Mouse (Mus musculus) right cerebral cortex, postnatal 25 days (tissue): ENCODE results near the gene Alpk1.

Experiments
- DNase-seq: peaks from one replicate; pipeline ENCODE4 v3.0.0; 2022

Alpk1 gene

GRCm38 (mm10) chr3:127691230-127691629 lies 89.1 kb downstream of the Alpk1 start:
- no peak for DNase-seq

GRCm38 (mm10) chr3:127679703-127680102 lies 100.6 kb downstream of the Alpk1 start:
- DNase-seq: no peak

GRCm38 (mm10) chr3:127661646-127662531 lies 118.4 kb downstream of the Alpk1 start:
- DNase-seq: no peak

GRCm38 (mm10) chr3:127660712-127661111 lies 119.6 kb downstream of the Alpk1 start:
- no peak for DNase-seq

- DNase-seq: no peak
These were observed 128.3 kb downstream of the Alpk1 start for GRCm38 (mm10) chr3:127651742-127652653.

- no peak for DNase-seq
These were observed 134.0 kb downstream of the Alpk1 start for GRCm38 (mm10) chr3:127646156-127646825.

- DNase-seq: no peak
These were observed 138.1 kb downstream of the Alpk1 start for GRCm38 (mm10) chr3:127642211-127642610.

- no peak for DNase-seq
These were observed 139.3 kb downstream of the Alpk1 start for GRCm38 (mm10) chr3:127640762-127641700.

GRCm38 (mm10) chr3:127639875-127640761 lies 140.2 kb downstream of the Alpk1 start:
- no peak for DNase-seq

- no peak for DNase-seq
These were observed 145.4 kb downstream of the Alpk1 start for GRCm38 (mm10) chr3:127634984-127635349.

GRCm38 (mm10) chr3:127634101-127634983 lies 146.0 kb downstream of the Alpk1 start:
- DNase-seq: peak; percentile 77

GRCm38 (mm10) chr3:127633080-127634032 lies 147.0 kb downstream of the Alpk1 start, which contains the start of gene Neurog2:
TSS of gene Neurog2 (plus strand) at chr3:127633135.
- DNase-seq: peak; percentile 38

GRCm38 (mm10) chr3:127632531-127632930 lies 147.8 kb downstream of the Alpk1 start:
- peak; percentile 26 for DNase-seq

- no peak for DNase-seq
These were observed 148.7 kb downstream of the Alpk1 start for GRCm38 (mm10) chr3:127631582-127631981.

- DNase-seq: no peak
These were observed 149.5 kb downstream of the Alpk1 start for GRCm38 (mm10) chr3:127630735-127631372.

GRCm38 (mm10) chr3:127630190-127630589 lies 150.1 kb downstream of the Alpk1 start:
- DNase-seq: no peak

GRCm38 (mm10) chr3:127628311-127629184 lies 151.8 kb downstream of the Alpk1 start:
- no peak for DNase-seq
